Mouse (Mus musculus) forebrain, embryonic 10.5 days (tissue): ENCODE results near the gene Ube2g1. TPM values are rescaled to one million over a fixed set of nuclear protein-coding genes. Genes with fewer than 3 reads are reported as not detected.

Experiments used
- DNase-seq: peaks from one replicate; pipeline ENCODE4 v3.0.0-alpha.2; 2017; ENCODE audit warnings: low spot score; ENCODE audit errors: extremely low spot score
- H3K27ac ChIP-seq: fragments of 300-500 bp; sonication (generic); 2 replicates; pipeline ENCODE4 v1.5.1; 2016; ENCODE audit warnings: mild to moderate bottlenecking
- H3K27me3 ChIP-seq: fragments of 300-500 bp; sonication (generic); 2 replicates; pipeline ENCODE4 v1.6.1; 2016; ENCODE audit warnings: mild to moderate bottlenecking; ENCODE audit not compliant: poor library complexity, severe bottlenecking
- H3K36me3 ChIP-seq: fragments of 300-500 bp; sonication (generic); replicated peaks from 2 replicates; pipeline ENCODE4 v1.6.1; 2016; ENCODE audit warnings: mild to moderate bottlenecking, moderate library complexity
- H3K4me1 ChIP-seq: fragments of 300-500 bp; sonication (generic); 2 replicates; pipeline ENCODE4 v1.6.1; 2016
- H3K4me3 ChIP-seq: fragments of 300-500 bp; sonication (generic); 2 replicates; pipeline ENCODE4 v1.5.1; 2016; ENCODE audit warnings: mild to moderate bottlenecking, moderate library complexity
- H3K9me3 ChIP-seq: fragments of 300-500 bp; sonication (generic); 2 replicates; pipeline ENCODE4 v1.6.1; 2016; ENCODE audit warnings: mild to moderate bottlenecking, moderate library complexity
- WGBS: fragments of 180-500 bp; shearing (Covaris S2); methylation state at CpG from one replicate; pipeline ENCODE4 v1.1.7; 2016; 5-methylcytosine and 5-hydroxymethylcytosine counted together
- polyA plus RNA-seq: library from polyadenylated mRNA; unstranded; fragments of >200 nt; fragmentation: Nextera tagmentation; extraction: Ambion mirVana; gene quantifications from 2 replicates; pipeline ENCODE4 v1.2.1, GENCODE M21; 2016

Ube2g1 gene
- 82.5 and 87.6 TPM in 2 replicates for polyA plus RNA-seq

DNA sequence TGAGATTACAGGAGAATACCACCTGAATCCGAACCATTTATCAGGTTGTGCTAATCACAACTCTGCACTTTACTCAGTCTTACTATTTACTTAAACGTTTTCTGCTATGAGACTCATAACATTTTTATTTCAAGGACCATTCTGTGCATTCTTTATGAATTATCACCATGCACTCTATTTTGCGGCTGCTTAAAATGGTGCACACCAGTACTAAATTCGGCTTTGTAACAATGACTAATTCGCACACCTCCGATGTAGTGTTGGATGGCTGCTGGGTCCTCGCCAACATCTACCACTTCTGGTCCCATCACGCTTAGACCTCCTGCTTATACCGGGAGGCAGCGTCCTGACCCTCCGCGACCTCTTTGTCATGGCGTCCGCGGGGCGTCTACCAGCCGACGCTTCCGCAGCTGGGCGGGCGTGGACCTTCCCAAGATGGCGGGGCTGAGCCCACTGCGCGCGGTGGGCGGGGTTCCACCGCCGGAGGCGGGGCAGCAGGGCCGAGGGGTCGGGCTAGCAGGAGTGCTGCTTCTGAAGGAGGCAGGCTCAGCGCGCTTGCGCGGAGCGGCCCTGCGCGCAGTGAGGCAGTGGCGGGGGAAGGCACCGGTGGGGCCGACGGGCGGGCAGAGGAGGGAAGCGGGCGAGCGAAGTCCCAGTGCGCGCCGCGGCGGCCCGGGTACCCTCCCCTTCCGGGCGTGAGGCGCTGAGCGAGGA is at the start of gene Ube2g1:
TSS of gene Ube2g1 (plus strand) at position 590 of the 714 bp plus-strand sequence.
- peak; percentile 98 for DNase-seq
- Histone ChIP-seq H3K4me1 (peaks cover 20% of the 10 kb centered on the region), H3K36me3 (no peaks in the 10 kb centered on the region), H3K27ac (peak within 1 kb of the TSS; percentile 100), H3K27me3 (no peaks in the 10 kb centered on the region), H3K4me3 (peak within 1 kb of the TSS; percentile 82), H3K9me3 (no peaks in the 10 kb centered on the region)
- 2% methylated on average over 56 of the region's 56 CpGs for WGBS

DNA sequence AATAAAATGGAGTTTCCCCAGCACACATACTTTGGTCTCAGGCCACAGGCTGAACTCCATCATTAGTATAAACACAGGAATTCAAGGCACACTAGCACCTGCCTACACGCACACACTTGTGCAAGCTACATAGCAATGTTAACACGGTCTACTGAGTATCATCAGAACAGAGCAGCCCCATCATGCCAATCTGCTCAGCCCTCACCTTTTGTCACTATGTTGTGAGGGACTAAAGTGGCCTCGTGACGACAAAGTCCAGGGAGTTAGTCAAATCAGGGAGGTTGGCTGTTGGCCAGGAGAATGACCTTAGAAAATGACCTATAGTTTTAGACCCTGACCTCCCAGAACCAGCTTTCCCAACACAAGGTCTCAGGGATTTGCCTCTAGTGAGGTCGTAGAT is 48.9 kb upstream of the Ube2g1 start:
- Histone ChIP-seq H3K27me3 (no peaks in the 10 kb centered on the region), H3K4me1 (no peaks in the 10 kb centered on the region), H3K36me3 (no peaks in the 10 kb centered on the region), H3K4me3 (no peak overlapping the region), H3K9me3 (no peaks in the 10 kb centered on the region), H3K27ac (no peak overlapping the region)
- no peak for DNase-seq
- 84% methylated on average over 5 of the region's 5 CpGs for WGBS

DNA sequence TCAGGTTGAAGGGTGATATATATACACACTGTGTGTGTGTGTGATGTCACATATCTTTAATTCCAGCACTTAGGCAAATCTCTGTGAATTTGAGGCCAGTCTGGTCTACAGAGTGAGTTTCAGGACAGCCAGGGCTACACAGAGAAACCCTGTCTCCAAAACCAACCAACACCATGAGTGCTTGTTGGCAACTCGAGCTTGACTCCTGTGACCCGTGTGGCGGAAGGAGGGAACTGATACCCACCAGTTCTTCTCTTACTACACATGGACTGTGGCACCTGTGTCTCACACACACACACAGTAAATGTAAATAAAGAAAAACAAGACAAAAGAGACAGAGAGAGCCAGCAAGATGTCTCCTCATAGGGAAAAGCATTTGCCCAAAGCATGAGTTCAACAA is 46.4 kb upstream of the Ube2g1 start:
- Histone ChIP-seq H3K27me3 (no peaks in the 10 kb centered on the region), H3K27ac (no peak overlapping the region), H3K9me3 (no peaks in the 10 kb centered on the region), H3K36me3 (no peaks in the 10 kb centered on the region), H3K4me1 (no peaks in the 10 kb centered on the region), H3K4me3 (no peak overlapping the region)
- WGBS, result 83% methylated on average over 3 of the region's 3 CpGs
- DNase-seq, result no peak

DNA sequence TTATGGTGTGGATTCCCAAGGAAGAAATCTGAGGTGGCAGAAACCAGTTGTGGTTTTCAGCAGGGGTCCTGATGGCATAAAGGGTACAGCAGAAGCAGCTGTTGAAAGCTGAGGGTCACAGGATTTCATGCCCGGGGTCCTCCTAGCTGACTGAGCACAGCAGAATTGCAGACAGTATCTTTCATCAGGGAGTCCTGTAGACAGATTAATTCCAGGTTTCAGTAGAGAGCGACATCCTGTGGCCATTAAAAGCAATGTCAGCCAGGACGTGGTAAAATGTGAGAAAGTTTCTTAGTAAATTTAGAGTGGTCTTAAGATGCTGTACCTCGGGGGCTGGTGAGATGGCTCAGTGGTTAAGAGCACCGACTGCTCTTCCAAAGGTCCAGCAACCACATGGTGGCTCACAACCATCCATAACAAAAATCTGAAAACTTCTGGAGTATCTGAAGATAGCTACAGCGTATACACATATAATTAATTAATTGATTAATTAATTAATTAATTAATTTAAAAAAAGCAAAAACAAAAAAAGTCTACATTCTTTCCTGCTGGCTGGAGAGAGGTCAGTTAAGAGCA is 42.8 kb upstream of the Ube2g1 start:
- no peaks in the 10 kb centered on the region for H3K9me3 ChIP-seq
- no peak overlapping the region for H3K27ac ChIP-seq
- H3K4me1 ChIP-seq, result peaks cover 3% of the 10 kb centered on the region; the same call in 1 of the 2 replicates
- DNase-seq, result peak; percentile 29
- WGBS, result 29% methylated on average over 6 of the region's 6 CpGs
- no peaks in the 10 kb centered on the region for H3K27me3 ChIP-seq
- H3K4me3 ChIP-seq, result no peak overlapping the region
- no peaks in the 10 kb centered on the region for H3K36me3 ChIP-seq

DNA sequence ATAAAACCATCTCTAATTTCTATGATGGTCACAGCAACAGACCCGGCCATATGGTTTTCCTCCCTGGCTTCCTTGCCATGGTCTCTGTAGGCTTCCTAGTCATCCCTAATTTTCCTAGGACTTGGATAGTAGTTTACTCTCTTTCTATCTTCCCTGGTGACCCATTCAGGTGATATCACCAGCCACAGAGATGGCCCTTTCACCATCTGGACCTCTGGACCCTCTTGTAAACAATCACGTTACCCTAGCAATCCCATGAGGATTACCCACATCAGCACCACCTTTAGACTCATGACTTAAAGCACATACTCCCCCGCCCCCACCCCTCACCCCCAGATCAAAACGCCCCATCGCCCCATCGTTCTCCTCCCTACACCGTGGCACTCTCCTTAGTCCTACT is 40.8 kb upstream of the Ube2g1 start:
- no peaks in the 10 kb centered on the region for H3K36me3 ChIP-seq
- peaks cover 6% of the 10 kb centered on the region for H3K27me3 ChIP-seq
- 84% methylated on average over 7 of the region's 7 CpGs for WGBS
- H3K4me1 ChIP-seq, result peaks cover 10% of the 10 kb centered on the region
- H3K9me3 ChIP-seq, result no peaks in the 10 kb centered on the region
- no peak overlapping the region for H3K4me3 ChIP-seq
- DNase-seq, result no peak
- H3K27ac ChIP-seq, result no peak overlapping the region

DNA sequence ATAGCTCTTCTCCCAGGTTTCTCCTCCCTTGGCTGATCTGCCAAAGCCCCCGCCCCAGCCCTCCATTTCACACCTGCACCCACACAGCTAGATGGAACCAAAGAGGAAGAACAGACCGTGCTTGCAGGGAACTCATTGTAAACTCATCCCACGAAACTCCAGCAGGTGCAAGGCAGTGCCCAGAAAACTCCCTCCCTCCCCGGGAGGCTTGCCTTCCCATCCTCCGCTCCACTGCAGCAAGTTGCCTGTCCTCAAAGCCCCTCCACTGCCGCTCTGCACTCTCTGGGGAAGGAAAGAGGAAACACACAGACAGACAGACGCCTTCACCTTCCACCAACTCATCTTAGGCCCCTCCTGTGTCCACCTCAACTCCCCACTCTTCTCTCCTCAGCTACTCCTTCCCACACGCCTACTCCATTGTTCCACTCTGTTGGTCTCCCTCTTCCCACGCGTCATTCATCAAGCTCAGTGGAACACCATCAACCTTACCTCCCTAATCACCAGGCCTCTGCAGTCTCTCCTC is 40.2 kb upstream of the Ube2g1 start:
- DNase-seq, result no peak
- Histone ChIP-seq H3K4me3 (no peak overlapping the region), H3K27ac (0 out of 2 replicates have a peak overlapping the region, but pooled peaks have one; percentile 5), H3K4me1 (peaks cover 10% of the 10 kb centered on the region), H3K9me3 (no peaks in the 10 kb centered on the region), H3K27me3 (peaks cover 10% of the 10 kb centered on the region), H3K36me3 (no peaks in the 10 kb centered on the region)
- WGBS, result 51% methylated on average over 9 of the region's 10 CpGs

DNA sequence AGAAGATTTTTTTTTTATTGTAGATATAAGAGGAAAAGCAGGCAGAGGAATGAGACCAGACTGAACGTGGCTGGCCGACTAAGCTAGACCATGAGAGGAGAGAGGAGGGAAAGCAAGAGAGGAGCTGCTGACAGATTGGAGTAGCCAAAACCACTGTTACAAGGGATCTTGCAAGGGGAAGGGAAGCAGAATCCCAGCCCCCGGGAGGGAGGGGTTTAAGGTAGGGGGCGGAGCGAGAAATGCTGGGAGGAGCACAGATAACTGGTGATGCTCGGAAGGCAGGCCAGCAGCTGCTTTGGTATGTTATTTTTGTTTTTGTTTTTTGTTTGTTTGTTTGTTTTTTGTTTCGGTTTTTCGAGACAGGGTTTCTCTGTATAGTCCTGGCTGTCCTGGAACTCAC is 38.0 kb upstream of the Ube2g1 start:
- Histone ChIP-seq H3K4me1 (peaks cover 10% of the 10 kb centered on the region), H3K27me3 (peaks cover 10% of the 10 kb centered on the region), H3K4me3 (no peak overlapping the region), H3K36me3 (no peaks in the 10 kb centered on the region), H3K9me3 (no peaks in the 10 kb centered on the region), H3K27ac (no peak overlapping the region)
- WGBS, result 59% methylated on average over 8 of the region's 8 CpGs
- no peak for DNase-seq

DNA sequence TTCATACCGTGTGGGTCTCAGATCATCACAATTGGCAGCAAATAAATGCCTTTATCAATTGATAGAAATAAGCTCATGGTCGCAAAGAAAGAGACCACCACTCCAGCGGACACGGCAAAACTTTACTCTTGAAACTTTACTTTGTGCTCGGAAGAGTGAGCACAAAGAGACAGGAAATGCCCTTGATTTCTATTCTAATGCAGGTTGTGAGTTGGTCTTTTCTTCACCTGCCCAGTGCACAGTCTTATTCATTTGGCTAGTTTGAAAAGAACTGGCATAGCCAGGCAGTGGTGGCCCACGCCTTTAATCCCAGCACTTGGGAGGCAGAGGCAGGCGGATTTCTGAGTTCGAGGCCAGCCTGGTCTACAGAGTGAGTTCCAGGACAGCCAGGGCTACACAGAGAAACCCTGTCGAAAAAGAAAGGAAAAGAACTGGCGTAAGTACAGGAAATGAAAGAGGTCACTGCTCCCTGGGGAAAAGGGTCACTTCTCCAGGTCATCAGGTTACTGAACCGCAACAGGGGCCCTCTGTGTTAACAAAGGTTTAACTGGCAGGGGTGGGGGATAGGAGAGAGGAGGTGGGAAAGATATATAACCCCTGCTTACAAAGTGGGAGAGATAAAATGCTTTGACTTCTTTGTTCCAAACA is 37.3 kb upstream of the Ube2g1 start:
- H3K4me3 ChIP-seq, result no peak overlapping the region
- no peak overlapping the region for H3K27ac ChIP-seq
- WGBS, result 74% methylated on average over 11 of the region's 11 CpGs
- peaks cover 10% of the 10 kb centered on the region for H3K27me3 ChIP-seq
- no peaks in the 10 kb centered on the region for H3K36me3 ChIP-seq
- no peaks in the 10 kb centered on the region for H3K9me3 ChIP-seq
- peaks cover 10% of the 10 kb centered on the region for H3K4me1 ChIP-seq
- DNase-seq, result no peak

DNA sequence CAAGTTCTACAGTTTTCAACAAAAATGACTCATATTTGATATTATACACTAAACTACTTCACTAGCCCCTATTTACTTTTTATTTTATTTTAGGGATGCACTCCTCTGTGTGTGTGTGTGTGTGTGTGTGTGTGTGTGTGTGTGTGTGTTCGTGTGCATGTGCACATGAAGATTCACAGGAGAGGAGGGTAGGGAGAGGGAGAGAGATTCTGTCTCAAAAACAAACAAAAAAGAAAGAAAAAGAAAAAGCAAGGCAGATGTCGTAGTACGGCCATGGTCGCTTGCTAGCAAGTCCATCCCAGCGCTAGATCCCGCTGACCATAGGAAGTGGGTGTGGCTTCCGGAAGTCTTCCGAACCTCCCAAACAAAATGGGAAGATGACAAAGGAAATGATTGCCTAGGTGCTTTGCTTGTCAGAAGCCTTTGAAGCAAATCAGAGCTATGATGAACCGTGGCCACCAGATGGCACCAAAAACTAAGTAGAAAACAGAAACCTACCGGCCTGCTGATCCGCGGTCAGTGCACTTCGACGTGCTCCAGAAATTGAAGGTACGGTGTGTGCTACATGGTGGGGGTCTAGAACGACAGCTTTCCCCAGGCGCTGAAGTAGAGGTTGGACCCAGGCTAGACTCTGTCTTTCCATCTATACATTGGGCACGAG is 36.6 kb upstream of the Ube2g1 start:
- H3K9me3 ChIP-seq, result no peaks in the 10 kb centered on the region
- peaks cover 11% of the 10 kb centered on the region for H3K27me3 ChIP-seq
- 5% methylated on average over 18 of the region's 18 CpGs for WGBS
- peak overlapping the region; percentile 66 for H3K27ac ChIP-seq
- peak overlapping the region; percentile 38 for H3K4me3 ChIP-seq
- H3K36me3 ChIP-seq, result no peaks in the 10 kb centered on the region
- H3K4me1 ChIP-seq, result peaks cover 10% of the 10 kb centered on the region
- DNase-seq, result peak; percentile 83

DNA sequence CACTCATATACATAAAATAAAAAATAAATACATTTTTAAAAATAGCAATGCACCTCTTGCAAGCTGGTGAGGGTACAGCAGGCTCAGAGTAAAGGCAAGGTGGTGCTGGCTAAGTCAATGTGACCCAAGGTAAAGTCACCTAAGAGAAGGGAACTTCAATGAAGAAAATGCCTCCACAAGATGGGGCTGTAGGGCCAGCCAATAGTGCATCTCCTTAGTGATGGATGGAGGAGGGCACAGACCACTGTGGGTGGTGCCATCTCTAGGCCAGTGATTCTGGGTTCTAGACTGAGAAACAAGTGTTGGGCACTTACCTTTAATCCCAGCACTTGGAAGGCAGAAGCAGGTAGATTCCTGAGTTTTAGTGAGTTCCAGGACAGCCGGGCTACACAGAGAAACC is 33.3 kb upstream of the Ube2g1 start:
- Histone ChIP-seq H3K27me3 (peaks cover 36% of the 10 kb centered on the region), H3K4me3 (no peak overlapping the region), H3K36me3 (no peaks in the 10 kb centered on the region), H3K4me1 (peaks cover 20% of the 10 kb centered on the region), H3K9me3 (no peaks in the 10 kb centered on the region), H3K27ac (no peak overlapping the region)
- 92% methylated on average over 1 of the region's 1 CpGs for WGBS
- DNase-seq, result no peak

DNA sequence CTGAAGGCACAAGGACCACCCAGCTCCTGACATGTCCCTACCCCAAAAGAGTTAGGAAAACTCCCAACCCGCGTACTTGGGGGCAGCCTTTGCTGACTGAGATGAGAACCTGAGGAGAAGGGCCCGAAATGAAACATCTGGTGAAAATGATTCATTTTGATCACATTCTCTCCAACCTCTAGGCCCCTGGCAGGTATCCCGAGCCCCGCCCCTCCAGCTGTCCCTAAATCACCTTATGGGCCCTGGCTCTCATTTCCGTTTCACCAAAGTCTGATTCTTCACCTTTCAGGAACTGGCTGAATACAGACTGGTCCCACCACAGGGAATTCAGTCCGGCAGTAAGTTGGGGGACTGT is 31.0 kb upstream of the Ube2g1 start:
- H3K27ac ChIP-seq, result 0 out of 2 replicates have a peak overlapping the region, but pooled peaks have one; percentile 51
- DNase-seq, result no peak
- H3K4me1 ChIP-seq, result peaks cover 14% of the 10 kb centered on the region
- H3K9me3 ChIP-seq, result no peaks in the 10 kb centered on the region
- no peaks in the 10 kb centered on the region for H3K36me3 ChIP-seq
- peaks cover 32% of the 10 kb centered on the region for H3K27me3 ChIP-seq
- H3K4me3 ChIP-seq, result peak overlapping the region; percentile 50
- 22% methylated on average over 7 of the region's 7 CpGs for WGBS

DNA sequence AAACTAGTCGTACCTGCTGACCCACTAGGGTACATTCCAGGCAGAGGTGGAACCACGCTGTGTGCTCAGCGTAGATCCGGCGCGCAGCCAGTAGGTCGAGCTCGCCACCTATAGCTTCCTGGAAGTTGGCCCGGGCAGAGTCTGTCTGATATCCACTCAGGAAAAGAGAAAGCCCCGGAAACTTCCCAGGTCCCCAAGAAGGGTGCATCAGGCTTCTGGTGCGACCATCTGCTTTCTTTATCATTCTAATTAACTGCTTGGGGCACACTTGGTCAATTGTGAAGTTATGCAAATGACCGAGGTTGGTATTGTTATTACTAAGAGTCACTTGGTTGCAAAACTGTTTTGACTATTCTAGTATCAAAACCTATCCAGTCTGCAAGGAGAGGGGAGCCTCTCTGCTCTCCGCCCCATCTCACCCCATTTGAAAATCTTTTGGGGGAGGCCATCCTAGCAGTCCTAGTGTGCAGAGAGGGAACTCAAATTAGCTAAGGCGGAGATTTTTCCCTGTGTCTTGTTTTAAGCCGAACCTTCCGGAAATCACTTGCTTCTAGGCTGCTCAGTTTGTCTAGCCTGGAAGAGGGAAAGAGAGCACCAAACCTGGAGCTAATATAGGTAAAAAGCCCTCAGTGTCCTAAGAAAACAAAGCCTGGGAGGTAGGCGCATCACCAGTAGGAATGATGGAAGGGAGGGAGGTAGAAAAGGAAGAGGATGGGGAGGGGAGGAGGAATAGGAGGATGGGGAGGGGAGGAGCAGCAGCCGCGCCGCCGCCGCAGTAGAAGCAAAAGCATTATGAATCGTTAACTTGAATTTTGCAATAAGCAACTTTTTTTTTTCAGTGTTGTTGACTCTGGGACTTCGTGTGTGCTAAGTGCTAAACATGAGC is 30.4 kb upstream of the Ube2g1 start:
- peak overlapping the region; percentile 51 for H3K27ac ChIP-seq
- 3% methylated on average over 24 of the region's 24 CpGs for WGBS
- H3K27me3 ChIP-seq, result peaks cover 26% of the 10 kb centered on the region

More for the DNA sequence above, 30.4 kb upstream of the Ube2g1 start:
- Histone ChIP-seq H3K9me3 (no peaks in the 10 kb centered on the region), H3K4me3 (peak overlapping the region; percentile 50), H3K4me1 (peaks cover 17% of the 10 kb centered on the region), H3K36me3 (no peaks in the 10 kb centered on the region)
- no peak for DNase-seq
